7 mouse cellular contexts compared by ENCODE assay signal in genomic region chr6:24516197-24516596, GRCm38 (mm10). TPM values are rescaled to one million over a fixed set of nuclear protein-coding genes. Genes with fewer than 3 reads are reported as not detected.
A peak's percentile ranks its signal among the peaks of the same experiment; 100 is the strongest.
DNase-seq lines count a peak whose midpoint lies in the region; ATAC-seq lines count a peak whose summit lies in the region.

No protein-coding gene starts in this region.

- ATAC-seq in megakaryocyte-erythroid progenitor cell, adult 5-6 weeks (replicated peaks; ENCODE audit: low FRiP score, low TSS enrichment, poor library complexity, severe bottlenecking), result peak; percentile 69

- DNase-seq in layer of hippocampus, adult 11-12 months (ENCODE audit: low spot score), result peak; percentile 35
- DNase-seq in layer of hippocampus, postnatal 25 days (ENCODE audit: extremely low spot score in 1 of 2, low spot score in 1 of 2), result no peak
- peak; percentile 33 for DNase-seq in ES-CJ7 (ENCODE audit: low read depth, low spot score)
- peak; percentile 57 for DNase-seq in embryo, embryonic 10.5 days (ENCODE audit: low spot score)
- no peak for DNase-seq in frontal cortex, postnatal 14 days (ENCODE audit: low spot score in 2 of 2)
- DNase-seq in layer of hippocampus, postnatal 36 days, result no peak

RNA-seq across cellular contexts. Expression of gene Iqub, which starts 1.3 kb away (rescaled TPM):
- 1 to 10 TPM; 1.7 to 2.0 TPM for total RNA-seq in layer of hippocampus, postnatal 25 days (2021)
- not detected in 2 replicates for total RNA-seq in megakaryocyte-erythroid progenitor cell, adult 5-6 weeks (2014; fragmentation: Nextera tagmentation)
- total RNA-seq in megakaryocyte-erythroid progenitor cell, adult 5-6 weeks (2017), result 0.19 TPM in 1 of 2 replicates, not detected in the other
- 1 to 10 TPM; 2.2 to 2.5 TPM for total RNA-seq in layer of hippocampus, postnatal 36 days (2021)

RNA-seq across cellular contexts. Expression of gene Ndufa5, which starts 11.6 kb away (rescaled TPM):
- total RNA-seq in layer of hippocampus, postnatal 25 days (2021), result 100 to 1,000 TPM; 278 to 314 TPM
- 293 and 295 TPM in 2 replicates for total RNA-seq in megakaryocyte-erythroid progenitor cell, adult 5-6 weeks (2014; fragmentation: Nextera tagmentation)
- total RNA-seq in megakaryocyte-erythroid progenitor cell, adult 5-6 weeks (2017), result 426 and 630 TPM in 2 replicates
- total RNA-seq in layer of hippocampus, postnatal 36 days (2021), result 100 to 1,000 TPM; 293 to 303 TPM

RNA-seq across cellular contexts. Expression of gene Asb15, which starts 11.7 kb away (rescaled TPM):
- not detected for total RNA-seq in layer of hippocampus, postnatal 25 days (2021)
- not detected in 2 replicates for total RNA-seq in megakaryocyte-erythroid progenitor cell, adult 5-6 weeks (2014; fragmentation: Nextera tagmentation)
- not detected in 2 replicates for total RNA-seq in megakaryocyte-erythroid progenitor cell, adult 5-6 weeks (2017)
- total RNA-seq in layer of hippocampus, postnatal 36 days (2021), result not detected

Comparison
In these comparisons a context has a peak if more than half of its experiments do, and no peak if none do; other contexts are left out.
1. DNase-seq: peak in layer of hippocampus, adult 11-12 months (single experiment), ES-CJ7 (single experiment) and embryo, embryonic 10.5 days (single experiment); none in layer of hippocampus, postnatal 25 days (0 of 2), frontal cortex, postnatal 14 days (0 of 2) and layer of hippocampus, postnatal 36 days (0 of 2).